Mouse (Mus musculus) olfactory bulb, adult 2 months (tissue): ENCODE measurements around the gene Pkd1.

ENCODE experiments used
- CTCF ChIP-seq: fragments of 200-500 bp; IDR thresholded peaks from 2 replicates; pipeline ENCODE4 v1.5.1; 2012; ENCODE audit warnings: low read depth, mild to moderate bottlenecking, low read length, moderate library complexity; ENCODE audit not compliant: insufficient read depth
- POLR2A ChIP-seq: fragments of 200-500 bp; IDR thresholded peaks from 2 replicates; pipeline ENCODE4 v1.6.1; 2012; ENCODE audit warnings: mild to moderate bottlenecking, low read depth, low read length, moderate library complexity; ENCODE audit not compliant: insufficient read depth

- TF ChIP-seq POLR2A (no peak), CTCF (no peak)
Observed at GRCm38 (mm10) chr17:24550416-24551049, 899 bp downstream of the Pkd1 start.
